Mouse (Mus musculus): ENCODE data around the gene Adamts2. TPM values are rescaled to one million over a fixed set of nuclear protein-coding genes. Genes with fewer than 3 reads are reported as not detected.
A peak's percentile ranks its signal among the peaks of the same experiment; 100 is the strongest.

Adamts2 gene
- polyA plus RNA-seq, 1 experiment, result 2.9 TPM

DNA sequence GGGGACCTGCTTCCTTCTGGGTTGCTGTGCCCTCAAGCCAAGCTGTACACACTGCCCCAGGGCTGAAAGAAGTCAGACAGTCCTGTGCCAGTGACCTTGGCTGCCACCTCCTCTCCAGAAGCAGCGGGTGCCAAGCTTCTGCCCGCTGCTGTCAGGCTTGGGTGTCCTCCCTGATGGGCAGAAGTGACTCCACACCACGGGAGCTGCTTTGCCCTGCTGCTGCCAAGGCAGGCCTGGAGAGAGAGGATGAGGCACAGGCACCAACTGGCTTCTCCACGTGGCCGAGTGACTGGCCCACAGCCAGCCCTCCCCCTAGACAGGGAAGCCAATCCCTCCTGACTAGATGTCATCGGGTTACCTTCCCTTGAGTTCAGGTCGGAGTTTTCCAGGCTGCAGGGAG is 71.0 kb downstream of the Adamts2 start:
- H3K4me3 ChIP-seq (ENCODE audit: insufficient read depth, poor library complexity, severe bottlenecking), result no peak overlapping the region
- H3K36me3 ChIP-seq (ENCODE audit: control insufficient read depth, insufficient read depth), result no peaks in the 10 kb centered on the region
- no peaks in the 10 kb centered on the region for H3K79me2 ChIP-seq (ENCODE audit: control insufficient read depth, insufficient read depth)
- TF ChIP-seq MYOG (IDR thresholded peaks at IDR 0.05; ENCODE audit: control insufficient read depth, extremely low read depth, insufficient read length) (no peak), CTCF (IDR thresholded peaks at IDR 0.05; ENCODE audit: control insufficient read depth, insufficient read depth, insufficient read length) (no peak), USF1 (IDR thresholded peaks at IDR 0.05; ENCODE audit: low read depth) (peak; percentile 75), FOSL1 (IDR thresholded peaks at IDR 0.05; ENCODE audit: insufficient read depth, low read length, poor library complexity, severe bottlenecking) (no peak), MYOD1 (IDR thresholded peaks at IDR 0.05; ENCODE audit: control insufficient read depth, insufficient read length, low read depth) (peak; percentile 43), CEBPB (IDR thresholded peaks at IDR 0.05; ENCODE audit: low read depth) (no peak), MAX (IDR thresholded peaks at IDR 0.05) (peak; percentile 96)
- H3K79me3 ChIP-seq (ENCODE audit: low read depth), result no peaks in the 10 kb centered on the region
- H3K27me3 ChIP-seq (ENCODE audit: control insufficient read depth, insufficient read depth, insufficient read length), result no peaks in the 10 kb centered on the region
- peak overlapping the region; percentile 19 for H3ac ChIP-seq (ENCODE audit: control insufficient read depth, insufficient read length, low read depth)

GRCm38 (mm10) chr11:50673525-50674250 is 71.8 kb downstream of the Adamts2 start:
- Histone ChIP-seq H3K79me3 (ENCODE audit: low read depth) (no peaks in the 10 kb centered on the region), H3K27me3 (ENCODE audit: control insufficient read depth, insufficient read depth, insufficient read length) (no peaks in the 10 kb centered on the region), H3ac (ENCODE audit: control insufficient read depth, insufficient read length, low read depth) (no peak overlapping the region), H3K4me3 (ENCODE audit: insufficient read depth, poor library complexity, severe bottlenecking) (no peak overlapping the region), H3K36me3 (ENCODE audit: control insufficient read depth, insufficient read depth) (no peaks in the 10 kb centered on the region), H3K79me2 (ENCODE audit: control insufficient read depth, insufficient read depth) (no peaks in the 10 kb centered on the region)
- TF ChIP-seq CEBPB (IDR thresholded peaks at IDR 0.05; ENCODE audit: low read depth) (no peak), MAX (IDR thresholded peaks at IDR 0.05) (no peak), CTCF (IDR thresholded peaks at IDR 0.05; ENCODE audit: control insufficient read depth, insufficient read depth, insufficient read length) (peak; percentile 40), MYOG (IDR thresholded peaks at IDR 0.05; ENCODE audit: control insufficient read depth, extremely low read depth, insufficient read length) (no peak), MYOD1 (IDR thresholded peaks at IDR 0.05; ENCODE audit: control insufficient read depth, insufficient read length, low read depth) (no peak), USF1 (IDR thresholded peaks at IDR 0.05; ENCODE audit: low read depth) (no peak), FOSL1 (IDR thresholded peaks at IDR 0.05; ENCODE audit: insufficient read depth, low read length, poor library complexity, severe bottlenecking) (no peak)

DNA sequence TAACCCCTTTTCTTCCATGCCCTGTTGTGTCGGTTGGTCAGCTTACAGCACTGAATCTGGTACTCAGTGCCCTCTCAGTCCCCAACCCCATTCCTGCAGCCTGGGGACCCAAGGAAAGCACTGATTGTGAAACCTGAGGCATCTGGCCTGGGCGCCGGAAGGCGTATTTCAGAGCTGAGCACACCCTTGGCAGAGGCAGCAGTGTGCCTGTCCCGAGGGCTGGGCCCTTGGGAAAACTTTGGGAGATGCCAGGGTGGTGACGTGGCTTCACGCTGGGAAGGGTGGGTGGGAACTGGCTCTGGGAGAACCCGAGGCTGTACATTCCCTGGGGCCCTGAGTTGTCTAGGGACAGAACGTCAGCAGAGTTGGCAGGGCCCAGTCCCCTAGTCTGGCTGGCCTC is 72.5 kb downstream of the Adamts2 start:
- no peaks in the 10 kb centered on the region for H3K79me2 ChIP-seq (ENCODE audit: control insufficient read depth, insufficient read depth)
- H3K36me3 ChIP-seq (ENCODE audit: control insufficient read depth, insufficient read depth), result no peaks in the 10 kb centered on the region
- no peaks in the 10 kb centered on the region for H3K27me3 ChIP-seq (ENCODE audit: control insufficient read depth, insufficient read depth, insufficient read length)
- no peak overlapping the region for H3ac ChIP-seq (ENCODE audit: control insufficient read depth, insufficient read length, low read depth)
- no peak overlapping the region for H3K4me3 ChIP-seq (ENCODE audit: insufficient read depth, poor library complexity, severe bottlenecking)
- TF ChIP-seq USF1 (IDR thresholded peaks at IDR 0.05; ENCODE audit: low read depth), result no peak
- TF ChIP-seq FOSL1 (IDR thresholded peaks at IDR 0.05; ENCODE audit: insufficient read depth, low read length, poor library complexity, severe bottlenecking), result no peak
- peak; percentile 24 for TF ChIP-seq MAX (IDR thresholded peaks at IDR 0.05)
- peak; percentile 97 for TF ChIP-seq CEBPB (IDR thresholded peaks at IDR 0.05; ENCODE audit: low read depth)
- TF ChIP-seq MYOG (IDR thresholded peaks at IDR 0.05; ENCODE audit: control insufficient read depth, extremely low read depth, insufficient read length), result no peak
- peak; percentile 20 for TF ChIP-seq MYOD1 (IDR thresholded peaks at IDR 0.05; ENCODE audit: control insufficient read depth, insufficient read length, low read depth)
- TF ChIP-seq CTCF (IDR thresholded peaks at IDR 0.05; ENCODE audit: control insufficient read depth, insufficient read depth, insufficient read length), result no peak
- H3K79me3 ChIP-seq (ENCODE audit: low read depth), result no peaks in the 10 kb centered on the region

- no peaks in the 10 kb centered on the region for H3K79me3 ChIP-seq (ENCODE audit: low read depth)
- H3K4me3 ChIP-seq (ENCODE audit: insufficient read depth, poor library complexity, severe bottlenecking), result no peak overlapping the region
- H3K27me3 ChIP-seq (ENCODE audit: control insufficient read depth, insufficient read depth, insufficient read length), result no peaks in the 10 kb centered on the region
- H3ac ChIP-seq (ENCODE audit: control insufficient read depth, insufficient read length, low read depth), result no peak overlapping the region
- TF ChIP-seq MYOD1 (IDR thresholded peaks at IDR 0.05; ENCODE audit: control insufficient read depth, insufficient read length, low read depth), result no peak
- TF ChIP-seq FOSL1 (IDR thresholded peaks at IDR 0.05; ENCODE audit: insufficient read depth, low read length, poor library complexity, severe bottlenecking), result no peak
- no peak for TF ChIP-seq MYOG (IDR thresholded peaks at IDR 0.05; ENCODE audit: control insufficient read depth, extremely low read depth, insufficient read length)
- no peak for TF ChIP-seq CTCF (IDR thresholded peaks at IDR 0.05; ENCODE audit: control insufficient read depth, insufficient read depth, insufficient read length)
- TF ChIP-seq MAX (IDR thresholded peaks at IDR 0.05), result no peak
- no peak for TF ChIP-seq USF1 (IDR thresholded peaks at IDR 0.05; ENCODE audit: low read depth)
- TF ChIP-seq CEBPB (IDR thresholded peaks at IDR 0.05; ENCODE audit: low read depth), result no peak
- no peaks in the 10 kb centered on the region for H3K79me2 ChIP-seq (ENCODE audit: control insufficient read depth, insufficient read depth)
- H3K36me3 ChIP-seq (ENCODE audit: control insufficient read depth, insufficient read depth), result no peaks in the 10 kb centered on the region
These were observed 76.8 kb downstream of the Adamts2 start for GRCm38 (mm10) chr11:50678650-50679049.

DNA sequence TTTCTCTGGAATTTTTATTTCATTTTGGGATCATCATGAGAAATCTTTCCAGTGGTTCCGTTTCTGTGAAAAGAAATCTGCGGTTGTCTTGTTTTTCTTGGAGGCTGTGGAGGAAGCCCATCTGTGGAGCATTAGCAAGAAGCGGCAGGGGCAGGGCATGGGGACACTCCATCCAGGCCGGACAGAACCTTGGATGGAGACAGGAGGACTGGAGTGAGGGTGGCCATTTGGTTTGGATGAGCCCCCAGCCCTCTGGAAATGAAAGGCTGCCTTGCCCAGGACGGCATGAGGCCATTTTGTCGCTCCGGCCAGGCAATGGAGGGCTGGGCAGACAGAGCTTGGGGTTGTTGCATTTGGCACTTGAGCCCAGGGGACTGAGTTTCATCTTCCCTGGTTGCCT is 80.1 kb downstream of the Adamts2 start:
- TF ChIP-seq MYOD1 (IDR thresholded peaks at IDR 0.05; ENCODE audit: control insufficient read depth, insufficient read length, low read depth) (no peak), CEBPB (IDR thresholded peaks at IDR 0.05; ENCODE audit: low read depth) (no peak), MAX (IDR thresholded peaks at IDR 0.05) (no peak), MYOG (IDR thresholded peaks at IDR 0.05; ENCODE audit: control insufficient read depth, extremely low read depth, insufficient read length) (no peak), FOSL1 (IDR thresholded peaks at IDR 0.05; ENCODE audit: insufficient read depth, low read length, poor library complexity, severe bottlenecking) (no peak), CTCF (IDR thresholded peaks at IDR 0.05; ENCODE audit: control insufficient read depth, insufficient read depth, insufficient read length) (no peak)
- H3K36me3 ChIP-seq (ENCODE audit: control insufficient read depth, insufficient read depth), result no peaks in the 10 kb centered on the region
- H3K4me3 ChIP-seq (ENCODE audit: insufficient read depth, poor library complexity, severe bottlenecking), result no peak overlapping the region
- H3ac ChIP-seq (ENCODE audit: control insufficient read depth, insufficient read length, low read depth), result no peak overlapping the region
- H3K27me3 ChIP-seq (ENCODE audit: control insufficient read depth, insufficient read depth, insufficient read length), result no peaks in the 10 kb centered on the region
- H3K79me3 ChIP-seq (ENCODE audit: low read depth), result no peaks in the 10 kb centered on the region
- H3K79me2 ChIP-seq (ENCODE audit: control insufficient read depth, insufficient read depth), result no peaks in the 10 kb centered on the region

Data from C2C12 (cell line).